Mouse (Mus musculus) midbrain, embryonic 15.5 days (tissue): ENCODE results near the gene Spg7. TPM values are rescaled to one million over a fixed set of nuclear protein-coding genes. Genes with fewer than 3 reads are reported as not detected.
"Not testable (repeated sequence)": the region's sequence is repeated elsewhere in the genome, so short reads cannot be mapped to it uniquely, and the experiment has no call there.

Source experiments
- ATAC-seq: fragments of 200-750 bp; cut with Nextera tagmentation; replicated peaks from 2 replicates; pipeline ENCODE4 v1.8.0; 2017; ENCODE audit warnings: moderate TSS enrichment
- H3K27ac ChIP-seq: fragments of 300-500 bp; sonication (generic); 2 replicates; pipeline ENCODE4 v1.5.1; 2015; ENCODE audit warnings: mild to moderate bottlenecking, inconsistent platforms
- H3K27me3 ChIP-seq: fragments of 300-500 bp; sonication (generic); replicated peaks from 2 replicates; pipeline ENCODE4 v1.6.1; 2015; ENCODE audit warnings: inconsistent platforms
- H3K36me3 ChIP-seq: fragments of 300-500 bp; sonication (generic); replicated peaks from 2 replicates; pipeline ENCODE4 v1.6.1; 2015; ENCODE audit warnings: inconsistent platforms
- H3K4me1 ChIP-seq: fragments of 300-500 bp; sonication (generic); 2 replicates; pipeline ENCODE4 v1.6.1; 2015; ENCODE audit warnings: inconsistent platforms
- H3K4me2 ChIP-seq: fragments of 300-500 bp; sonication (generic); 2 replicates; pipeline ENCODE4 v1.6.1; 2015; ENCODE audit warnings: inconsistent platforms, mild to moderate bottlenecking, moderate library complexity
- H3K4me3 ChIP-seq: fragments of 300-500 bp; sonication (generic); 2 replicates; pipeline ENCODE4 v1.5.1; 2015; ENCODE audit warnings: mild to moderate bottlenecking, inconsistent platforms
- H3K9ac ChIP-seq: fragments of 300-500 bp; sonication (generic); 2 replicates; pipeline ENCODE4 v1.6.1; 2015; ENCODE audit warnings: mild to moderate bottlenecking, inconsistent platforms
- H3K9me3 ChIP-seq: fragments of 300-500 bp; sonication (generic); 2 replicates; pipeline ENCODE4 v1.6.1; 2016; ENCODE audit warnings: inconsistent platforms
- WGBS: fragments of 180-500 bp; shearing (Covaris S2); methylation state at CpG from one replicate; pipeline ENCODE4 v1.1.7; 2015; ENCODE audit warnings: mixed read lengths; 5-methylcytosine and 5-hydroxymethylcytosine counted together
- polyA plus RNA-seq: library from polyadenylated mRNA; unstranded; fragments of >200 nt; fragmentation: Nextera tagmentation; extraction: Ambion mirVana; gene quantifications from 2 replicates; pipeline ENCODE4 v1.2.1, GENCODE M21; 2015

Spg7 gene
- polyA plus RNA-seq, 1 experiment from 2014 or later, result 49.0 TPM

DNA sequence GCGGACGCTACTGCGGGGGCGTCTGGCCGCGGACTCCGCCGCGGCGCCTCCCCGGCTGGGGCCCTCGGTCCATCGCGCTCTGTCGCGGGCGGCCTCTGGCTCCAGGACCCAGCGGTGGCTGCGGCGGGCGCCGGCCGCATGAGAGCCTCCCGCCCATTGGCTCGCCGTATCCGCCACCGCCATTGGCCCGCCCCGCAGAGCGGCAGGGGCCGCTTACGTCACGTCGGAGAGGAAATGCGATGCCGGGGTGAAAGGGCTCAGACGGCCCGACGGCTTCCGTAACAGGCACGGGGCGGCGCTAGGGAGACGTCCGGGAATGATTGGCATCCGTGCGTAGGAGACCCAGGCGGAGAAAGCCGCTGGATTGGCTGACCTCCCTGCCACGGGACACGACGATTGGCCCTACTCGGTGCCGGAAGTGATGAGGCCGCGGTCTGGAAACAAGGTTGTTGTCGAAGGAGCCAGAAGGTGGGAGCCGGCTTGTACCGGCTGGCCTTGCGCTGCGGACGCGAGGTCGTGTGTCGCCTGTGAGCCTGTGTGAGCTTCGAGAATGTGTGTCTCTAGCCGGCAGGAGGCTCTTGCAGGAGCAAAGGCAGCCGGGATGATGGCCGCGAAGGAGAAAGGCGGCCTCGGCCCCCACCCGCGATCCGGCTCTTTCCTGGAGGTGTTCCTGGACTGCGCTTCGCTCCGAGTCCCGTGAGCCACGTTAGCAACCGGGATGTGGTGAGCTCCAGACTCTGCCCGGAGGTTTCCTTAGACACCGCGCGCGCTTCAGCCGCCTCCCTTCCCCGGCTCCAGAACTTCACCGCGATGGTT, 20.4 kb upstream of the Spg7 start, which contains the start of gene Ankrd11:
Ankrd11 (minus strand) TSS at position 120 of the 816 bp plus-strand sequence.
- Histone ChIP-seq H3K27me3 (no peaks in the 10 kb centered on the region), H3K36me3 (no peaks in the 10 kb centered on the region; the same call in 1 of the 2 replicates), H3K4me1 (peaks cover 41% of the 10 kb centered on the region), H3K9me3 (no peaks in the 10 kb centered on the region), H3K27ac (peak within 1 kb of the TSS; percentile 95), H3K9ac (peak within 1 kb of the TSS; percentile 98), H3K4me2 (peak within 1 kb of the TSS; percentile 70), H3K4me3 (peak within 1 kb of the TSS; percentile 93)
- peak; percentile 99 for ATAC-seq
- WGBS, result under 1% methylated on average over 86 of the region's 91 CpGs

DNA sequence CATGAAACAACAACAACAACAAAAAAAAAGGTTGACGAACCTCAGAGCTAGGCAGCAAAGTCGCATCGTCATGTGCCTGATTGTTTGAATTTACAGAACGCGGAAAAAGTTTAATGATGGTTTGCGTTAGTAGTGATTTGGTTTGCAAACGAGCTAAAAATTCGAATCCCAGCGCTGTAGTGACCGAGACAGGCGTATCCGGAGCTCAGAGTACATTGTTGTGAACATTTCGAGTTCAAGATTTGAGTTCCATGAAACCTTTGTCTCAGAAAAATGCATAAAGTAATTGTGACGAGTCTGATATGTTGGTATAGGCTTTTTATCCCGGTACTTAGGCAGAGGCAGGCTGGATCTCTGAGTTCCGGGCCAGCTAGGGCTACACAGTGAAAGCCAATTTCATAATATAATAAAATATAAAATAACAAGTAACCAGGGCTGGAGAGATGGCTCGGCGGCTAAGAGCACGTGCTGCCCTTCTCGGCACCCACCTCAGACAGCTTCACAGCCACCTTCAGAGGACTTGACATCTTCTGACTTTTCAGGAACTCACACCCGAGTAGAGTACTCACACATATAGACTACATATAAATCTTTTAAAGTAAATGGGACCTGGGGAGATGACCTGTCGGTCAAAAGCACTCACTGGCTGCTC, 19.6 kb upstream of the Spg7 start:
- peak overlapping the region; percentile 93 for H3K4me3 ChIP-seq
- H3K9ac ChIP-seq, result peak overlapping the region; percentile 89
- peaks cover 41% of the 10 kb centered on the region for H3K4me1 ChIP-seq
- peak overlapping the region; percentile 66 for H3K4me2 ChIP-seq
- H3K9me3 ChIP-seq, result no peaks in the 10 kb centered on the region
- no peak for ATAC-seq
- no peaks in the 10 kb centered on the region; the same call in 1 of the 2 replicates for H3K36me3 ChIP-seq
- H3K27ac ChIP-seq, result peak overlapping the region; percentile 95
- 24% methylated on average over 22 of the region's 22 CpGs for WGBS
- no peaks in the 10 kb centered on the region for H3K27me3 ChIP-seq

GRCm38 (mm10) chr8:123043941-123044340, 18.8 kb upstream of the Spg7 start:
- H3K4me2 ChIP-seq, result no peak overlapping the region
- ATAC-seq, result no peak

GRCm38 (mm10) chr8:123044743-123045425, 17.9 kb upstream of the Spg7 start:
- H3K36me3 ChIP-seq, H3K9ac ChIP-seq, H3K4me3 ChIP-seq, H3K4me2 ChIP-seq, H3K27ac ChIP-seq, H3K27me3 ChIP-seq, H3K9me3 ChIP-seq, ATAC-seq: not testable (repeated sequence)
- WGBS, result 96% methylated on average over 23 of the region's 23 CpGs
- H3K4me1 ChIP-seq, result peaks cover 26% of the 10 kb centered on the region

More at GRCm38 (mm10) chr8:123043941-123044340, 18.8 kb upstream of the Spg7 start:
- Histone ChIP-seq H3K27me3 (no peaks in the 10 kb centered on the region), H3K36me3 (no peaks in the 10 kb centered on the region; the same call in 1 of the 2 replicates), H3K27ac (no peak overlapping the region), H3K9me3 (no peaks in the 10 kb centered on the region), H3K4me1 (peaks cover 35% of the 10 kb centered on the region), H3K4me3 (no peak overlapping the region), H3K9ac (no peak overlapping the region)
- 84% methylated on average over 3 of the region's 3 CpGs for WGBS

DNA sequence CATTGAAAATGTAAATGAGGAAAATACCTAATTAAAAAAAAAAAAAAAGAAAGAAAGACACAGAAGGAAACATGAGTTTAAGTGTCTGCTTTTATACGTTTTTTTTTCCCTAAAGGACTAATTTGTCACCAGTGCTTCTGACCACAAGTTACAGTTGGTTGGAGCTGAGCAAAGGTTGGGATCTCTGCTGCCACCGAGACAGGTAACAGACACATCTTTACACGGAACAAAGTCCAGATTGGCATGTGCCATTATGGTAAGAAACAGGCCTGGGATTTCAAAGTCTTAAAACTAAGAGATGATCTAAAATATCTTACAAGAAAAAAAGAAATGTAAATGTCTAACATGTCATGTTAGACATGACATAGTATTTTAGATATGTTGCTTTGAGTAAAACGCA, 16.0 kb upstream of the Spg7 start:
- Histone ChIP-seq H3K9ac (no peak overlapping the region), H3K27ac (no peak overlapping the region), H3K4me3 (no peak overlapping the region), H3K36me3 (no peaks in the 10 kb centered on the region; the same call in 1 of the 2 replicates), H3K9me3 (no peaks in the 10 kb centered on the region), H3K4me1 (peaks cover 15% of the 10 kb centered on the region), H3K27me3 (no peaks in the 10 kb centered on the region), H3K4me2 (no peak overlapping the region)
- no peak for ATAC-seq
- WGBS, result 87% methylated on average over 4 of the region's 4 CpGs

GRCm38 (mm10) chr8:123047827-123048226, 14.9 kb upstream of the Spg7 start:
- Histone ChIP-seq H3K27ac (no peak overlapping the region), H3K4me2 (no peak overlapping the region), H3K9ac (no peak overlapping the region), H3K4me3 (no peak overlapping the region), H3K36me3 (no peaks in the 10 kb centered on the region; the same call in 1 of the 2 replicates), H3K4me1 (peaks cover 15% of the 10 kb centered on the region), H3K27me3 (no peaks in the 10 kb centered on the region), H3K9me3 (no peaks in the 10 kb centered on the region)
- ATAC-seq, result no peak
- 91% methylated on average over 7 of the region's 7 CpGs for WGBS

GRCm38 (mm10) chr8:123048402-123048801, 14.3 kb upstream of the Spg7 start:
- no peaks in the 10 kb centered on the region for H3K9me3 ChIP-seq
- no peaks in the 10 kb centered on the region; the same call in 1 of the 2 replicates for H3K36me3 ChIP-seq
- ATAC-seq, result no peak
- peaks cover 10% of the 10 kb centered on the region for H3K4me1 ChIP-seq
- H3K27me3 ChIP-seq, result no peaks in the 10 kb centered on the region
- H3K4me3 ChIP-seq, result no peak overlapping the region
- no peak overlapping the region for H3K27ac ChIP-seq
- 88% methylated on average over 7 of the region's 7 CpGs for WGBS
- H3K4me2 ChIP-seq, result no peak overlapping the region
- H3K9ac ChIP-seq, result no peak overlapping the region

- no peak overlapping the region for H3K4me2 ChIP-seq
- WGBS, result 78% methylated on average over 5 of the region's 5 CpGs
- H3K27me3 ChIP-seq, result no peaks in the 10 kb centered on the region
These were observed 11.3 kb upstream of the Spg7 start for GRCm38 (mm10) chr8:123051458-123051857.

GRCm38 (mm10) chr8:123064072-123064471, 1.3 kb downstream of the Spg7 start:
- H3K27me3 ChIP-seq, result no peaks in the 10 kb centered on the region
- H3K4me1 ChIP-seq, result peaks cover 29% of the 10 kb centered on the region
- H3K9me3 ChIP-seq, result no peaks in the 10 kb centered on the region
- H3K27ac ChIP-seq, result no peak overlapping the region
- ATAC-seq, result no peak
- peak overlapping the region; percentile 51; the same call in 1 of the 2 replicates for H3K9ac ChIP-seq
- no peaks in the 10 kb centered on the region for H3K36me3 ChIP-seq
- peak overlapping the region; percentile 73 for H3K4me3 ChIP-seq
- peak overlapping the region; percentile 60 for H3K4me2 ChIP-seq
- 77% methylated on average over 4 of the region's 4 CpGs for WGBS

More at GRCm38 (mm10) chr8:123051458-123051857, 11.3 kb upstream of the Spg7 start:
- no peaks in the 10 kb centered on the region for H3K36me3 ChIP-seq
- H3K27ac ChIP-seq, result no peak overlapping the region
- H3K4me3 ChIP-seq, result no peak overlapping the region
- no peaks in the 10 kb centered on the region for H3K9me3 ChIP-seq
- no peak overlapping the region for H3K9ac ChIP-seq
- H3K4me1 ChIP-seq, result no peaks in the 10 kb centered on the region
- ATAC-seq, result no peak

- no peaks in the 10 kb centered on the region for H3K9me3 ChIP-seq
- H3K36me3 ChIP-seq, result no peaks in the 10 kb centered on the region
- H3K27me3 ChIP-seq, result no peaks in the 10 kb centered on the region
- peak overlapping the region; percentile 60 for H3K4me2 ChIP-seq
- H3K9ac ChIP-seq, result peak overlapping the region; percentile 51
- peaks cover 29% of the 10 kb centered on the region for H3K4me1 ChIP-seq
- ATAC-seq, result peak; percentile 46
- WGBS, result 1% methylated on average over 14 of the region's 14 CpGs
- H3K4me3 ChIP-seq, result peak overlapping the region; percentile 73
- peak overlapping the region; percentile 94 for H3K27ac ChIP-seq
These were observed 2.1 kb downstream of the Spg7 start for GRCm38 (mm10) chr8:123064809-123065213.

- 1% methylated on average over 84 of the region's 84 CpGs for WGBS
- H3K4me1 ChIP-seq, result peaks cover 29% of the 10 kb centered on the region
- peak overlapping the region; percentile 94 for H3K27ac ChIP-seq
- peak overlapping the region; percentile 71 for H3K4me2 ChIP-seq
- H3K36me3 ChIP-seq, result no peaks in the 10 kb centered on the region
- peak; percentile 97 for ATAC-seq
- H3K9me3 ChIP-seq, result no peaks in the 10 kb centered on the region
- H3K9ac ChIP-seq, result peak overlapping the region; percentile 91
- no peaks in the 10 kb centered on the region for H3K27me3 ChIP-seq
- peak overlapping the region; percentile 73 for H3K4me3 ChIP-seq
These were observed 2.7 kb downstream of the Spg7 start for GRCm38 (mm10) chr8:123065214-123066100.
